Mouse (Mus musculus) stomach, postnatal 0 days (tissue): ENCODE measurements around the gene Qpct.

ENCODE experiments used
- CTCF ChIP-seq: IDR thresholded peaks from 2 replicates; pipeline ENCODE4 v1.5.1; 2016; ENCODE audit warnings: antibody characterized with exemption, low read depth, mild to moderate bottlenecking, moderate library complexity
- EP300 ChIP-seq: optimal IDR thresholded peaks from 2 replicates; pipeline ENCODE3; 2016; ENCODE audit warnings: antibody characterized with exemption

DNA sequence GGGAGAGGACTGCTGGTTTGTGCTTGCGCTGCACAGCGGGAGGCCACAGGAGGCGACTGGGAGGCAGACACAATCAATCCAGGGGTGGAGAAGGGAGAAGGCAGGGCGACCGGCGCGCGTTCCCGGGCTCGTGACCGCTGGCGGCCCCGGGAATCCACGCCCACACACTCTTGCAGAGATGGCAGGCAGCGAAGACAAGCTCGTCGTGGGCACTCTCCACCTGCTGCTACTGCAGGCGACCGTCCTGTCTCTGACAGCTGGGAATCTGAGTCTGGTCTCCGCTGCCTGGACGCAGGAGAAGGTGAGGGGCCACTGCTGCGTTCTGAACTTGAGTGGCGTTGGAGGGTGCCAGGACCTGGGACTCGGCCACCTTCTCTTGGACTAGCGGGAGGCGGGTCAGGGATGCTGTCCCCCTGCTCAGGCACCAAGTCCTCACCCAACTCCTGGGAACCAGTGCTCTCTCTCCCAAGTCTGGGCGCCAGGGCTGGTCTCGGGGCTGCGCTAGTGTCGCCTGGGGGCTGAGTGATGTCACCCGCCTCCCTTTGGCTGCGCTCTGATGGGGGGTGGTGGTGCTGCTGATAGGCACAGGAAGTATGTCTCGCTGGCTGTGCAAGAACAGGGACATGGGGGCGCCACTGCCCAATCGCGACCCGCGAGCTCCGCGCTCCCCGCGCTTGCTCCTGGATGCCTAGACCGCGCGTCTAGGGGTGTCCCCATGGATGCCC lies 544 bp downstream of the Qpct start:
- TF ChIP-seq CTCF (peak; percentile 43), EP300 (no peak)
